Mouse (Mus musculus): ENCODE measurements around the gene Nagk.
"Not testable (repeated sequence)": the region's sequence is repeated elsewhere in the genome, so short reads cannot be mapped to it uniquely, and the experiment has no call there.

Nagk gene

DNA sequence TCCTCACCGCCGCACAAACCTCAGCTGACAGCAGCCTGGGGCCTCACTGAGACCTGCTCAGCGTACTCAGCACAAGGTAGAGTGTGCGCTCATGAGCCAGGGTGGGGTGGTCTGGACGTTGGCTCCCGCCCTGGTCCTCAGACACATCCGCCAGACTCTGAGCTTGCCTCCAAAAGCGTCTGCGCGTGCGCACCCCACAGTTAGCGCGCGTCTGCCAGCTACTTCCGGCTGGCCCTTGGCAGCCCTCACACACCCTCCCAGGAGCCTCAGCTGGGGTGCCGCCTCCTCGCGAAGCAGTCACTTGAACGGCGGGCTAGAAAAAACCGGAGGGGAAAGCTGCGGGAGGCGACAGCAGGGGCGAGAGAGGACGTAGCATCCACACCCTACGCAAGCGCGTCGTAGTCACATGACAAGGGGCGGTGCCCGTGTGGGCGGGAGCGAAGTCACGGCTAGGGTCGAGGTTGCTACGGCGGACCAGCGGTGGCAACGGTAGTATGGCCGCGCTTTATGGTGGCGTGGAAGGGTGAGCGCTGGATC is at the start of gene Nagk:
Gene Nagk (plus strand): TSS at position 223 of the 537 bp plus-strand sequence.
- DNase-seq = peak; percentile 93

DNA sequence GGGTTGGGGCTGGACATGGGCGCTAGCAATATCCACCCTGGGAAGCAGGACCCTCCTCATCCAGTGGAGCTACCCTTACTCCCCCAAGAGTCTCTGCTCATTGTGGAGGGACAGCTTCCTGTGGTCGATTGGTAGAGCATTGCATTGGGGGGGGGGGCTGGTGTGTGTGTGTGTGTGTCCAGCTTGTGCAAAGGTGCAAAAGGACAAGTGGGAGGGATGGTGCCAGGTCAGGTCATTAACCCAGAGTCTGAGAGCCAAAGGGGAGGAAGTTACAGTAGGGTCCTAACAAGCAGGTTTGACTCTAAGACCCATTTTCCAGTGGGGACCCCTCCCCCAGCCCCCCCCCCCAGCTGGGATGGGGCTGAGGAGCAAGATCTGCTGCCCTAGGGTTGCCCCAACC is 49.3 kb upstream of the Nagk start:
- no peak for DNase-seq

DNA sequence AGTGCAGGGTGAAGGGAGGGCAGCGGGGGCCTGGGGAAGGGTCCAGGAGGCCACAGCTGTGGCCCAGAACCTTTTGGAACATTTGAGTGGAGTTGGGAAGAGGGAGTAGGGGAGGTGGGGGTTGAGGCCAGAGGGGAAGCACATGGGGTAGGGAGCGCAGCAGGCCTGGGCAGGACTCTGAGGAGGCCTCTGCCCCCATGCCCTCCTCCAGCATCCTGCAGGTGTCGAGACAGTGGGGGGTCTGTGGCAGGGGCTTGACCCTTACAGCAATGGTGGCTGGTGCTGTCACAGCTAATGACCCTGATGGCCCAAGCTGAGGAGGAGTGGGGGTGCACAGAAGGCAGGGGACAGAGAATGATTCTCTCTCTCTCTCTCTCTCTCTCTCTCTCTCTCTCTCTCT is 45.5 kb upstream of the Nagk start:
- DNase-seq = no peak

DNA sequence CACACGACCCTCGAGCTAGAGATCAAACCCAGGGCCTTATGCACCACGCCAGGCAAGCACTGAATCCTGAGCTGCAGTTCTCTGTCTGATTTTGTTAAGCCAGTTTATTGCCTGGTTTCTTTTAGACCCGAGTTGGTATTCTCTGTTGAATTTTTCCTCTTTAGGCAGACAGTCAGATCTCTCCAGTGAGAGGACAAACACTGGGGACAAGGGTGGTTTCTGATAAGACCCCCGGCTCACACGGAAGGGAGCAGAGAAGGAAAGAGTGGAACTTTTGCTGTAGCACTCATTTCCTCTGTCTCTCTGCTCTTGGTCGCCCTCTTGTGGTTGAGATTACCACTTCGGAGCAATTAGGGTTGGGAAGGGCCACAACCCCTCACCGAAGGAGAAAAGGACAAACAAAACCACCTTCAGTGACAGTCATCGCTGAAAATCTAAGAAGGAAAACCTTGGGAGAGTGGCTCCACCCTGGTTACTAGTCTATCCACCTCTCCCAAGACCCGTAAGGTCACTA is 44.6 kb upstream of the Nagk start:
- DNase-seq = peak; percentile 18

DNA sequence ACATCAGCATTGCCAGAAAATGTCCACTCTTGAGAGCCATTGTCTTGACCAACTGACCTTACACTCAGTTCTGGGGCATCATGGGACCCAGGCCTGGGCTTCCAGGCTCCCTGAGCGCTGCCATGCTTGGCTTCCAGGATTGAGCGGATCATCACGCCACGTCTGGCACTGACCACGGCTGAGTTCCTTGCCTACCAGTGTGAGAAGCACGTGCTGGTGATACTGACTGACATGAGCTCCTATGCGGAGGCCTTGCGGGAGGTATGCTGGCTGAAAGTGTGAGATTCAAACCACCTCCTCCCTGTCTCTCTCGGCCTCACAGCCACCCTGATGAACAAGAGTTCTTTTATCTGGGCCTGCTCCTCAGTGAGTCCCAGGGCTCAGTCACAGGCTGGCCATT is 38.7 kb upstream of the Nagk start:
- DNase-seq = no peak

DNA sequence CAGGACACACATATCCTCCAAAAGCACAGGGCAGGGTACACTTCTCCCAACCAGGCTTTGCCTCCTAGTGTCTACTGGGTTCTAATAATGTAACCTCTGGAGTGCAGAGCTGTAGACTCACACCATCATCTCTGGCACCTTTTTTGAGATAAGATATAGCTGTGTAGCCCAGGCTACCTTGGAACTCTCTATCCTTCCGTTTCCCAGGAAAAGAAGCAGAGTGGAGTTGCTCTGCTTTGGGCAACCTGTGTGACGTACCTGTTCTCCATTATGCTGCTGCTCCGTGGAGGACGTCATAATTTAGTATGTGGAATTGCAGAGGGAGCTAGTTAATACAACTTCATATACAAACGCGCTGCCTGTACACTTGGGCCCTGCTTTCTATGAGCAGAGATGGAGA is 32.4 kb upstream of the Nagk start, which contains the start of gene Ankrd53:
Gene Ankrd53 (plus strand): TSS at position 301 of the 400 bp plus-strand sequence.
- no peak for DNase-seq

DNA sequence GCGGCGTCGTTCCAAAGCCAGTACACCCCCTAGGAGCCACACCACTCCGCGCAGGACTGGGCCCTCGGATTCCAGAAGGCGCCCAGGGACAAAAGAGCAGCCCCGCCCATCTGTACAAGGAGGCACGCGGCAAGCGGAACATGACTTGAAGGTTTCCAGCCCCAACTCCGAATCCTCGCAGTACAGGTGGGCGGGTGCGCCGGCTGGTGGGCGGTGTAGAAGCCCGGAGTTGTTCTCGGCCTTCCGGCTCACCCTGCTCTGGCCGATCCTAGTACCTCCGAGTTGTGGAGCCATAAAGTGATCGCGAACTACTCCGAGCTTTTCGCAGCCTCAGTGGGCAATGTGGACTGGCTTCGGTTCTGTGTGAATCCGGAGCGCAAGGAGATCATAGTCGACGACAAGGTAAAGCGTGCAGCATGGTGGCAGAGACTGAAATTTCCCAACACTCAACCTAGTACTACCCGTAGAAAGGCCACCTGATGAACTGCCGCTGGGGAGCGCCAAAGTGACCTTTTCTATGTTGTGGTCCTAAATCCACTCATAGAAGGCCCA is 31.8 kb upstream of the Nagk start:
- no peak for DNase-seq

DNA sequence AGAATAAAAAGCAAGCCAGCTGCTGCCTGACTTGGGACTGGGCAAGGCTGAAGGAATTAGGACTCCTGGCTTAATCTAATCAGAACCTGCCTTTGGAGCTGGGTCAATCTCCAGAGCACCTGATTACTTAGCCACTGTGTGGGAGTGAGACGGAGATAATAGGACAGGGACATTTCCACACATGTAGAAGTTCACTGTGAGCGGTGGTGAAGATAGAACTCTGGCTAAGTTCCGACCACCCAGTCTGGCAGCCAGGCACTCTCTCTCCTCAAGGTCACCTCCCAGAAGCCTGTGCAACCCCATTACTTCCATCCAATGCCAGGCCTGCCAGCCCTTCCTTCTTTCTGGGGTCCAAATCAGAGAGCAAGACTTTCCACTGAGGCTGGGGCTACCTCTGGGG is 27.8 kb upstream of the Nagk start:
- DNase-seq = no peak

DNA sequence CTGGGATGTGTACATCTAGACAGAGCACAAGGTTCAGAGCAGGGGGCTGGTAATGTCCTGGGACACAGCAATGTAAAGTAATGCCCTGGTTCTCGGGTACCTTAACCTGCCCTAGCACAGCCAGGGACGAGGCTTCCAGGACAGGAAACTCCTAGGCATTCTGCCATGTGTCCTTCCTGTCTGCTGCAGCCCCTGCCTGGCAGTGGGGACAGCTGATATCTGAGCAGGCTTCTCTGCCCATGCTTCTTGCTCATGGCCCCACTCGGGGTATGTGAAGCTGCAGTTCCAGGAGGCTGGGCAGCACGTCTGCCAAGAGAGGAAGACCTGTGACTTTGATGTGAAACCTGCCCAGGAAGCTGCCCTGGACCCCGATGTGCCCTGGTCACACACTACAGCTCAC is 26.3 kb upstream of the Nagk start:
- DNase-seq = no peak

DNA sequence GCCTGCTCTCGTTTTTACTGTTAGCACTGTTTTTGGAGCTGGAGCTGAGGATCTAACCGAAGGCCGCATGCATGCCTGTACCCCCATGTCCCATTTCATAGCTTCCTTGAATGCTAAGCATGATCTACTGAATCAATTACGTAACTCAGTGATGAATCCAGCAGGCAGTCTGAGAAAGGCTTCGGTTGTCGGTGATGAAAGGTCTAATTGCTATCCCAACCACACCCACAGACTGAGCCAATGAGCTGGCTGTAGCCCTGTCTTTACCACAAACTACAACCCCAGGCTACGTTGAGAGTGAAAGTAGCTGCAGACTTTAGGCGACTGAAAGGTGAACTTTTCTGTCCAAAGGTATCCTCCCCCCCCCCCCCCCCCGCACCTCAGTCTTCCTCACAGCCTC is 20.7 kb upstream of the Nagk start:
- DNase-seq = no peak

DNA sequence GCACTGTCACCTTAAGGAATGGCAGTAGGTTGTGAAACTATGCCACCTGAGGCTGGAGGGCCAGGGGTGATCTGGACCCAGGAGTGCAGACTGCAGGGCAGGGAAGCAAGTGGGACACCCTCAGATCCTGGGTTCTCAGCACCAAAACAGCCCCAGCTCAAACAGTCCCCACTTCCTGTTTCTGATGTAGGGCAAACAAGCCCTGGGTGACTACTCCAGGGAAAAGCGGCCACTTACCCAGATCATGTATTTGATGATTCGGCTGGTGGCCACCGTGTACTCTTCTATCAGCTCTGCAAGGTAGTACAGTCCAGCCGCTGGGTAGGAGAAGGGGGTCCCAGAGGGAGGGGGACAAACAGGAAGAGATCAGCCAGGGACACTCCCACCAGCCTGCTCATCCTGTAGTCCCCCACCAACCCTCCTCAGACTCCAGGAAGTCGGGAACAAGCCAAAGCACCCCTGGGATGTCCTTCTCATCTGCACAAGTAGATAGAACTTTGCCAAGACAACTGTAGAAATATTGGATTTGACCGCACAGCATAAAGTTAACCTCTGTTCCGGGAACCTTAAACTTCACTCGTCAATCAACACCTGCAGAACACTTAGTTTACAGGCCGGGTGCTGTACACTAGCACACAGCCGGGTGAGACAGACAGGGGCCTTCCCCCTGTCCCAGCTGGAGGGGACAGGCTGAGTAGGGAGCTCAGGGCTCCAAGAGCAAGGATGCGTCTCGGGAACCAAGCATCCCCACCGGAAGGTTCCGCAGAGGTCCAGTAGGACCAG is 19.8 kb upstream of the Nagk start:
- no peak for DNase-seq

DNA sequence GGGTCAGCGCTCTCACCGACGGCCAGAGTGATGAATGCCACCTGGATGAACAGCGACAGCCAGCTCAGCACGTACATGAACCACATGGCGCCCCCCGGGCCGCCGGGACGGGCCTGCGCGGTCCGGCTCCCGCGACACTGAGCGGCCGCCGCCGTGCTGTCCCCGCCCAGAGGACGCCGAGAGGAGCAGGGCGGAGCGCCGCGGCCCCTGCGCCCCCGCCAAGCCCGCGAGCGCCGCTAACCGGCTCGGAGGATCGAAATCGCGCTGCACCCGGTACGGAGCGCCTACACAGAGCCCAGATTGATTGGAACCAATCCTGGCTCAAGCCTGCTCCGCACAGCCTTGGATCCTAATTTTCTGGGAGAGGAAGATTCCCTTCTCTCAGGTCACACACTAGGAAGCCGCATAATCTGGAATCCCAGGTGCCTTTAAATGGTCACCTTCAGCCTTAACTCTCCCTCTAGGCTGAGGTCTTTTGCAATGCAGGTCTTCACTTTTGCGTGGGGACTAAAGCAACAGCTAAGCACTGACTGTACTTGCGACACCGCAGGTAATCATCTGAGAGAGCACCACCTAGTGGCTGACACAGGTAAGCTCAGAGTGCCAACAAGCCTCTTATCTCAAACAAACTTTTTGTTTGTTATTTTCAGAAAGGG is 19.0 kb upstream of the Nagk start, which contains the start of gene Tex261:
Gene Tex261 (minus strand): TSS at position 176 of the 656 bp plus-strand sequence.
- DNase-seq = peak; percentile 92

DNA sequence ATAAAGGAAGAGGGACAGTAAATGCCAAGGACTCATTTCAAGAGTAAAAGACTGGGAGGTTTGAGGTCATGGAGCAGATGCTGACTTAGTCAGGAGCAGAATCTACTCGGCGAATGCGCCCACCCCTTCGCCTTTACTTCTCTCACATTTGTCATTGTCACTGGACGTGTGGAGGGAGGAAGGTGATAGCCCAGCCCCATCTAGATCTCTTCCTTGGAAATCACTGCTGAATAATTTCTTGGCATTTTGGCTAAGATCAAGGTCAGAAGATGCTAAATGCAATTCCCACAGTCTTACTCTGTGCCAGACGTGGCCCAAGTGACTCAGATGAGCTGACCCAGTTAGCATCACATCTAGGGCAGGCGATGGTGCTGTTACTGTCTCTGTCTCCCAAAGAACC is 16.5 kb upstream of the Nagk start:
- DNase-seq = no peak

DNA sequence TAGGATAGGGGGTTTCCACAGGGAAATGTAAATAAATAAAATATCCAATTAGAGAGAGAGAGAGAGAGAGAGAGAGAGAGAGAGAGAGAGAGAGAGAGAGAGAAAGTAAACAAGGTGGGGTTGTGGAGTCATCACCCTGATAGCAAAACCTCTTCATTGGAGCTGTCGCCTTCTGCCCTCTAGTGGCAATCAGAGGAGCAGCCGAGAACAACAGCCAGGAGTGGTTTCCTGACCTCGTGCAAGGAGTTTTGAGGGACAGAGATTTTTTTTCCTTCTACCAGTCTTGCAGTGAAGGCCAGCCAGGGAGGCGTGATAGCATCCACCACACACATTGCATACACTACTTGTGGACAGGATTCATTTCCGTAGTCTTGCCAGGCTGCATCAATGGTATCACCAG is 15.8 kb upstream of the Nagk start:
- no peak for DNase-seq

DNA sequence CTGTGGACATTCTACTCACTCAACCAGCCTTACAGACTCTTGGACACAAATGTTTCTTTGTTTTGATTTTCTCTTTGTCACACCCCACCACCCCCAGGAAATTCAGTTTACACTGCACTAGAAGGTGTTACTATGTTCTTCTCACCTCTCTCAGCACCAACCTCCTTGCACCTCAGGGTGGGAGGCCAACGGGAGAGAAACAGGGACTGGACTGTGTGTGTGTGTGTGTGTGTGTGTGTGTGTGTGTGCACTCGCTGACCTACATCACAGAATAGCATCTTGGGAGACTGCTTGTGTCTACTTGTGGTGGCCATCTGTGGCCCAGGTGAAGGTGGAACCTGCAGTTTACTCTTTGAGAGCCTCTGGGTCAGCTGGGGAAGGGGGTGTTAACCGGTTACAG is 8.4 kb upstream of the Nagk start:
- DNase-seq = no peak

DNA sequence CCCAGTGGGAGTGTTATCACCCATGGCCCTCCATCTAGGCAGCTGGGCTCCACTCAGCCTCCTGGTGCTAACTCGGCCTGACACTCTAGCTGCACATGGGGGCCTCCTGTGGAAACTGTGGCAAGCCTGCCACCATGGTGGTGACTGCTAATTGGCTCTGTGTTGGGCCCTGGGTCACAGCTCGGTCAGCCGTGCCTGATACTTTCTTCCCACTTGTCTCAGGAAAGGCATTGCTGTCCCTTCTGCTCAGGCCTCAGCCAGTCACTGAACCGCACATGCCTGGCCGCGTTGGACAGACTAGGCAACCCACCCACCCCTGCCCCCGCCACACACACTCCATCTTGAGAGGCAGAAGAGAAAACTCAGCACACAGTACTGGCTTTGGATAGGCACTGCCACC is 6.2 kb upstream of the Nagk start:
- DNase-seq = no peak

DNA sequence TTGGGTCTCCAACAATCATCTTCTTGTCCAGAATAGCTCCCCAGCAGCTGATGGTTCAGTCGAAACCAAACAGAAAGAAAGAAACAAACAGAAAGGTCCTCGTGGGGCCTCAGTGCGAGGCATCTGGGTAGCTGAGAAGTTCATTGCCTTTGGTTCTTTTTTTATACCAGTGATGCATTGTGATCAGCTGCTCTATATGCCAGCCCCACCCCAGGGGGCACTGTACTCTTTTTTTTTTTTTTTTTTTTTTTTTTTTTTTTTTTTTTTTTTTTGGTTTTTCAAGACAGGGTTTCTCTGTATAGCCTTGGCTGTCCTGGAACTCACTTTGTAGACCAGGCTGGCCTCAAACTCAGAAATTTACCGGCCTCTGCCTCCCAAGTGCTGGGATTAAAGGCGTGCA is 4.2 kb upstream of the Nagk start:
- DNase-seq = not testable (repeated sequence)

DNA sequence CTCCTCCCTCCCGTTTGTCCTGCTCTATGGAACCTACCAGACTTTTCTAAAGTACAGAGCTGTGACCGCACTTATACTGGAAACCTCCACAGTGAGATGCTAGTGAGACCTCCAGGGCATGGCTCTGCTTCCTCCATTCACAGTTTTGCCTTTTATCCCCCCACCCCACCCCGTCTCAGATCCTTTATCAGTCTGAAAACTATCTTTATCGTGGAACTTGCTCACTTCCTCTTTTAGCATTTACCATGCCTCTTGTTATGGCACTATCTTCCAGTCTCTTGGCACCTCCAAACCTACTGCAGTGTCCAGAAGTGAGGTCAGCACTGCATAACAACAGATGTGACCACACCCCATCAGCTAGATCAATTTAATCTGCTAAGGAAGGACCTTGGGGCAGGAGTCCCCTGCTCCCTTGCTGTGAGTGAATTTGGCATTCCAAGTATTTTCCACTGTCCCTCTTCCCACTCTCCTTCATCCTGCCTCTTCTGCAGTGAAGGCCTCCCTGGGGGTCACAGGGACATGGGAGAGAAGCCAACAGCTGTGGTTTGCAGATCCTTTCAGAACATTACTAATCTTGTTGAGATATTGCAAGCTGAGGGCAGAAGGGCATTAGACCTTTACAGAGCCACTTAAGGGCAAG is 3.4 kb upstream of the Nagk start:
- DNase-seq = no peak

DNA sequence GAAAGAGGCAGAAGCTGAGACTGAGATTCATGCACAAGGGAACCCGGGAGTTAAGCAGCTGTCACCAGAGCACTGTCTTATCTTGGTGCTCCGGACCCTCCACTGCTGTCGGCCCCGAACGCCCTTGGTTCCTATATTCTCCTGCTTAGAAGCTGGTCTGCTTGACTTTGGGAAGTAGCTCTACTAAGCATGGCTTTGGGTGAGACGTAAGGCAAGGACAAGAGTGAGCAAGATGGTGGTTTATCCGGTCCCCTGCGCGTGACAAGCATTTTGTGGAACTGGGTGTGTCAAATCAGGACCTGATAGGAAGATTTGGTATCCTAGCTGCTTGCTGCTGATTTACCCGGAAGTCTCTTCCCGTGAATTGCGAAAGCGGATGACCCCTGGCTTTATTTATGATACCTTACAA is 714 bp downstream of the Nagk start:
- DNase-seq = peak; percentile 42

DNA sequence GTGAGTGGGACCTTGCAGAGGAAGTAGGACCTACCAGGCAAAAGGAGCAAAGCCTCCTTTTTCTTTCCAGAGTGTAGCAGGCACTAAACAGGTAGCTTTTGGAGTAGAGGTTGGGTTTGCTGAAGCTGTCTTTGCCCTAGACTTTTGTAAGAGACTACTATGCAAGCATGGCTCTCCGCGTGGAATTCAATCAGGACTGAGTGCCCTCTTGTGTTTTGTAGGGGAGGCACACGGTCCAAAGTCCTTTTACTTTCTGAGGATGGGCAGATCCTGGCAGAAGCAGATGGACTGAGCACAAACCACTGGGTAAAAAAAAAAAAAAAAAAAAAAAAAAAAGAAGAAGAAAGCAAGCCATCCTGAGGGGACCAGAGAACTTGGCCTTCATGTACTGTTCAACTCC is 1.9 kb downstream of the Nagk start:
- DNase-seq = no peak

DNA sequence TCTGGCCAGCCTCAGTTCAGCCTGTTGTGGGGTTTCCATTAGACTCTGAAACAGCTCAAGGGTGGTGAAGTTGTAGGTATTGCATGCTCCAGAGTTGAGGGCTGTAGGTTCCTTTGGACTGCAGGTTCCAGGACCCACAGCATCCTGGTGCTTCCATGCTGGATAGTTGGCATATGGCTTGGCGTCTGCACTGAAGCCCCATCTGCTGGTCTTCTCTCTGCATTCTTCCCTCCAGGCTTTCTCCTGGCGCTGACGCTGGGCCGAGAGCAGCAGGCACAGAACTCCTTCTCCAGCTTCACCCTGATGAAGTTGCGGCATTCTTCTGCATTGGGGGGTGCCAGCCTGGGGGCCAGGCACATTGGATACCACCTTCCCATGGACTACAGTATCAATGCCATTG is 7.3 kb downstream of the Nagk start:
- peak; percentile 27 for DNase-seq

DNA sequence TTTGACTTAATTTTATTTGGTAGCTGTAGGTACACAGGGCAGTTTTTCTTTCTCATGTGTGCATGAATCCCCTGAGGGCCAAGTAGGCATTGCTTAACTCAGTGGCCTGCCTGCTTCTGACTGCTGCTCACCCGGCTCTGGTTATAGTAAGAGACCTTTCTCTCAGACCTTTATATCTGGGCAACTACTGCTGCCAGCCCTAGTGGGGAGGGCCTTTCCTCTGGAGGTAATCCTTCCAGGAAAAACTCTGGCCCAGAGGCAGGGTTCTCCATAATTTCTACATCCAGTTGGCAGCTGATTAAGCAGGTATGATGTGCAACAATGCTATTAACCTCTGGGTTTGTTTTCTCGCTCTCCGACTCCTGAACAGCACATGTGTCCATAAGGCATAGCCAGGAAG is 8.1 kb downstream of the Nagk start:
- DNase-seq = no peak

DNA sequence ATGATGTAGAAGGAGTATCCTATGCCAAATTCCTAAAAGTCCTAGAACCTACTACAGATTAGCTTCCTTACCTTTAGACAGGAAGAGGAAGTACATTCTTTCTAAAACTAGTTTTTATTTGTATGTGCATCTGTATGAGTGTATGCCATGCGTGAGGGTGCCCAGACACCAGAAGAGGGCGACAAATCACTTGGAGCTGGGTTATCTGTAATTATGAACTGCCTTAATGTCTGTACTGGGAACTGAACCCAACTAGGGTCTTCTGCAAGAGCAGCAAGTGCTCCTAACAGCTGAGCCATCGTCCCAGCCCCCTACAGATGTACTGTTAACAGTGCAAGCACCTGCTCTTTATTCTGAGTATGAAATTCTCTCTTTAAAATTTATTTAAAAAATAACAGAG is 21.0 kb downstream of the Nagk start:
- no peak for DNase-seq

Data from right cerebral cortex, postnatal 25 days (tissue).